Mouse (Mus musculus) hindbrain, embryonic 14.5 days (tissue): ENCODE results near the gene Parg. TPM values are rescaled to one million over a fixed set of nuclear protein-coding genes. Genes with fewer than 3 reads are reported as not detected.

Experiments used
- ATAC-seq: fragments of 200-750 bp; cut with Nextera tagmentation; 2 replicates; pipeline ENCODE4 v1.8.0; 2017; ENCODE audit warnings: moderate number of reproducible peaks, mild to moderate bottlenecking, moderate TSS enrichment, moderate library complexity; ENCODE audit not compliant: low FRiP score
- DNase-seq: peaks from one replicate; pipeline ENCODE4 v3.0.0-alpha.2; 2015; ENCODE audit warnings: low spot score
- H3K27ac ChIP-seq: fragments of 300-500 bp; sonication (generic); 2 replicates; pipeline ENCODE4 v1.5.1; 2014; ENCODE audit warnings: mild to moderate bottlenecking, moderate library complexity
- H3K27me3 ChIP-seq: fragments of 300-500 bp; sonication (generic); 2 replicates; pipeline ENCODE4 v1.6.1; 2014; ENCODE audit warnings: mild to moderate bottlenecking, low read length, mixed read lengths; ENCODE audit not compliant: control insufficient read depth, insufficient read depth
- H3K36me3 ChIP-seq: fragments of 300-500 bp; sonication (generic); replicated peaks from 2 replicates; pipeline ENCODE4 v1.6.1; 2014; ENCODE audit not compliant: control insufficient read depth, insufficient read depth
- H3K4me1 ChIP-seq: fragments of 300-500 bp; sonication (generic); replicated peaks from 2 replicates; pipeline ENCODE4 v1.6.1; 2014; ENCODE audit warnings: antibody characterized with exemption, low read length, mixed read lengths; ENCODE audit not compliant: control insufficient read depth, insufficient read depth
- H3K4me2 ChIP-seq: fragments of 300-500 bp; sonication (generic); replicated peaks from 2 replicates; pipeline ENCODE4 v1.6.1; 2014; ENCODE audit warnings: mild to moderate bottlenecking, moderate library complexity
- H3K4me3 ChIP-seq: fragments of 300-500 bp; sonication (generic); replicated peaks from 2 replicates; pipeline ENCODE4 v1.5.1; 2014; ENCODE audit warnings: mild to moderate bottlenecking, low read length
- H3K9ac ChIP-seq: fragments of 300-500 bp; sonication (generic); 2 replicates; pipeline ENCODE4 v1.6.1; 2014
- H3K9me3 ChIP-seq: fragments of 300-500 bp; sonication (generic); 2 replicates; pipeline ENCODE4 v1.6.1; 2016; ENCODE audit warnings: low read length; ENCODE audit not compliant: control insufficient read depth
- WGBS: fragments of 180-500 bp; shearing (Covaris S2); extraction: QIAGEN DNeasy Blood & Tissue Kit; methylation state at CpG from one replicate; pipeline ENCODE4 v1.1.7; 2014; 5-methylcytosine and 5-hydroxymethylcytosine counted together
- polyA plus RNA-seq: library from polyadenylated mRNA; unstranded; fragments of >200 nt; fragmentation: Nextera tagmentation; extraction: Ambion mirVana; gene quantifications from 2 replicates; pipeline ENCODE4 v1.2.1, GENCODE M21; 2014

The Parg gene
- polyA plus RNA-seq, 1 experiment from 2014 or later, result 40.1 TPM

DNA sequence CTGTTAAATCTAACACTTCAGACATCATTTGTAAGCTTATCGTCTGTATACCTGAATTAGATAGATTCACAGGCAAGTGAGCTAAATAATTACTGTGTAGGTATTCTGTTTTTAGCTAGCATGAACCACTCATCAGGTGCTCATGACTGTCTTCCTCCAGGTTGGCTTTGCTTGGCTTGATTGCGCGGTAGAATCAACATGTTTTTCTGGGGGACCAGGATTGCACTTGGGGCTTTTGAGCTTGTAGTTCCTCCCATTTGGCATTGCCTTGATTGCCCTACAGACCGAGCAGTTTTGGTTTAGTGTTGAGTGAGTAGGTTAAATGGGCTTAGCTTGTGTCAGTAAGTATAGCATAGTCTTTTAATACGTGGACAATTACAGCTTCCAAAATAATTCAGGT lies 39.5 kb upstream of the Parg start:
- H3K9me3 ChIP-seq, result no peaks in the 10 kb centered on the region
- H3K4me2 ChIP-seq, result no peak overlapping the region
- no peak overlapping the region for H3K9ac ChIP-seq
- ATAC-seq, result no peak
- H3K27me3 ChIP-seq, result no peaks in the 10 kb centered on the region
- H3K4me1 ChIP-seq, result peaks cover 30% of the 10 kb centered on the region
- no peak for DNase-seq
- no peak overlapping the region for H3K27ac ChIP-seq
- 95% methylated on average over 5 of the region's 5 CpGs for WGBS
- H3K4me3 ChIP-seq, result no peak overlapping the region
- H3K36me3 ChIP-seq, result no peaks in the 10 kb centered on the region

DNA sequence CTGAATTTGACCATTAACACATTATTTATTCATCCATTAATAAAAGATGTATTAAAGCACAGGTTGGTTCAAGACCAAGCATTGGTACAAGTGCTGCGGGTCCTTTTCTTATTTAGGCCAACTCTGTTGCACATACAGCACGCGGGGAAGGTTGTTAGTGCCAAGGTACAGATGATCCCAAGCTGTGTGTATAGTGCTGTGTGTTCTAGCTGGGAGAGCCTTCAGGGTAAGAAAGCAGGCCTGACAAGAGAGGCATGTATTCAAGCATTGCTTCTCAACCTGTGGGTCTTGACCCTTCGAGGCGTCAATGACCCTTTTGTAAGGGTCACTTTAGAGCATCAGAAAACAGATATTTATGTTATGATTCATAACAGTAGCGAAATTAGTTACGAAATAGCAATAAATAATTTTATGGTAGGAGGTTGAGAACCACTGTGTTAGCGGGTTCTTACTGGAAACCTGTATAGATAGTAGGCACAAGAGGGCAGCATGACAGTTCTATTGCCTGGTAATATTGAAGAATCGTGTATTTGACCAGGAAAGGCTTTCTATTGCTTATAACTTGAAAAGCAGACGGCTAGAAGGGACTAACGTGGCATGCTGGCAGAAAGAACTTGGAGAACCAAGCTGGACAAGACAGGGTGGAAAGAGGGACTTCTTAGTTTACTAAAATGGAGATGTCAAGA lies 38.4 kb upstream of the Parg start:
- no peak overlapping the region for H3K9ac ChIP-seq
- no peaks in the 10 kb centered on the region for H3K36me3 ChIP-seq
- no peak overlapping the region for H3K27ac ChIP-seq
- no peak overlapping the region for H3K4me2 ChIP-seq
- DNase-seq (no peak), ATAC-seq (no peak)
- H3K4me3 ChIP-seq, result no peak overlapping the region
- 93% methylated on average over 11 of the region's 11 CpGs for WGBS
- no peaks in the 10 kb centered on the region for H3K27me3 ChIP-seq
- peaks cover 30% of the 10 kb centered on the region for H3K4me1 ChIP-seq
- H3K9me3 ChIP-seq, result no peaks in the 10 kb centered on the region

DNA sequence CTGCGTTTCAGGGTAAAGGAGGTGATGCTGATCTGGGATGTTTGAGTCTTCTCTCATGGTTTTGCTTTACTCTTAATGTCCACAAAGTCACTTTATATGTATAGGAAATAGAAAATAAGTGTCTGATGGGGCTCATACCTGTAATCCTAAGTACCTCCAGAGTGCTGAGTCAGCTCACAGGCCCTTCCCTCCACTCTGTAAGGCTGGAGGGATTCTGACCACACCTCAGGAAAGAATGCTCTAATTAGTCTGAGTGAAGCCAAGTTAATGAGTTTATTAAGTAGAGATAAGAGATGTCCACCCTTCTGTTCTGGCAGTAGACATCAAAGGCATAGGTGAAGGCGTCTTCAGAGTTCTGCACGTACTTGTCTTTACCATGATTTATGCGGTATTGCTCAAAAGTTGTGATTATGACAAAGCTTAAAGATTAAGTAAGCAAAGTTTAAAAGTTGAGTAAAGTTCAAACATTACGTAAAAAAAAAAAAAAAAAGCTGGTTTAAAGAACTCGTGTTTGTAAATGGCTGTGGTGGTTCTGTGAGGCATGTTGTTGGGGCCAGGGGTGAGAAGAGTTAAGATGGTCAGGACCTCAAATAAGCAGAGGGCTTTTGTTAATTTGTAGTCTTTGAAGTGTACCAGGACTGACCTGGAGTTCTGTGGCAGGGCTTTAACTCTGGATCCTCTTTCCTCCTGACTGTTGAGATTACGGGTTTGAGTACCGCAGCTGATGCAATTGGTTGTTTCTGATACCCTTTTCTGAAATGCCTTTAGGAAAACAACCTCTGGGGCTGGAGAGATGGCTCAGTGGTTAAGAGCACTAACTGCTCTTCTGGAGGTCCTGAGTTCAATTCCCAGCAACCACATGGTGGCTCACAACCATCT lies 37.3 kb upstream of the Parg start:
- H3K4me3 ChIP-seq, result no peak overlapping the region
- H3K27ac ChIP-seq, result no peak overlapping the region
- no peak overlapping the region for H3K9ac ChIP-seq
- H3K36me3 ChIP-seq, result no peaks in the 10 kb centered on the region
- WGBS, result 85% methylated on average over 8 of the region's 8 CpGs
- H3K27me3 ChIP-seq, result no peaks in the 10 kb centered on the region
- DNase-seq (no peak), ATAC-seq (no peak)
- H3K4me2 ChIP-seq, result no peak overlapping the region
- no peaks in the 10 kb centered on the region for H3K9me3 ChIP-seq
- H3K4me1 ChIP-seq, result peaks cover 24% of the 10 kb centered on the region

DNA sequence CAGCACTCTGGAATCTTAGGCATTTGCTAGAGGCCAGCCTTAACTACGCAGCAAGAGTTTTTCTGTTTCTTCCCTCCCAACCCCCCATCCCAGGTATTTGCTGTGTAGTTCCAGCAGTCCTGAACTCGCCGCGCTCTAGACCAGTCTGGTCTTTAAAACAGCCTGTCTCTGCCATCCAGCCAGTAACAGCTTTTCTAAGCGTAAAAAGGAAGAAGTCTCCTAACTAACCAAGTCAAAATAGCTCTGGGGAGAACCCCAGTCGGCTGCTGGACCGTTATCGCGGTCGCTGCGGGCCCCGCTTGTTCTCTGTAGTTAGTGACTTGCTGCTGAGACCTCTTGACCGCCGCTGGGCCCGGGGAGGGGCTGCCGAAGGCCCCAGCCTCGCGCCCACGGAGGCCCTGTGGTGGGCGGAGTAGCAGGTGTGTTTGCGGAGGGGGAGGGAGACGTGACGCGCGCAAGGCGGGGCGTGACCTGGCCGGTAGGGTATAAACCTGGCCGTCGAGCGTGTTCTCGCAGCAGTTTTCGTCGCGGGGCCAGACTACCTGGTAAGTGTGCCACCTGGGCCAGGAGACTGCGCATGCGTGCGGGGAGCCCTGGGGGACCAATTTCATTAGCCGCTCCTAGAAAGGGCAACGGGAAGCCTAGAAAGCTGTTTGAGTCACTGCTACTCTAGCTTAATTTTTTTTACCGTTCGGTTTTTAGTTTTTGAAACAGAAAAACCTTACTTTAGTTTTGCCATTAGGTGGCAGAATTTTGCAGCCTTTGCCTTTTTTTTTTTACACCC lies 36.3 kb upstream of the Parg start:
- DNase-seq, result peak; percentile 74
- Histone ChIP-seq H3K9me3 (no peaks in the 10 kb centered on the region), H3K9ac (peak overlapping the region; percentile 66), H3K27ac (0 out of 2 replicates have a peak overlapping the region, but pooled peaks have one; percentile 38), H3K36me3 (no peaks in the 10 kb centered on the region), H3K4me1 (peaks cover 22% of the 10 kb centered on the region), H3K27me3 (no peaks in the 10 kb centered on the region), H3K4me2 (peak overlapping the region; percentile 98), H3K4me3 (peak overlapping the region; percentile 41)
- WGBS, result 1% methylated on average over 40 of the region's 42 CpGs
- peak; percentile 27; the same call in 1 of the 2 replicates for ATAC-seq

DNA sequence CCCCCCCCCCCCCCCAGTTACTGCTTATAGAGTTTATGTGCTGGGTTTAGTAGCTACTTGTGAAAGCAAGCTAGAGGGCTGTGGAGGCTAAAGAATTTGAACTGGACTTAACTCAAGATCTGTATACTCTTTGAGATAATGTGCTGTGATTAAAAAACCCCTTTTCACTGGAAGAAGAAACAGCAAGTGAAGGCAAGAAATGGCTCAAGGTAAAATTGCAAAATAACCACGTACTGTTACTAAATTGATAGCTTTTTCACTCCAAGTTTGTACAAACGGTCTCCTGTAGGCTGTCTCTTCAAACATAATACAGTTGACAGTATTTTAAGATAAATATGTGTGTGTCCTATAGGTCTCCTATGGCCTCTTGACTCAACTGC lies 35.7 kb upstream of the Parg start:
- WGBS, result 76% methylated on average over 2 of the region's 2 CpGs
- Histone ChIP-seq H3K36me3 (0 out of 2 replicates have a peak, but pooled peaks cover 2% of the 10 kb centered on the region), H3K4me3 (peak overlapping the region; percentile 41; the same call in 1 of the 2 replicates), H3K27ac (no peak overlapping the region), H3K4me1 (peaks cover 16% of the 10 kb centered on the region), H3K27me3 (no peaks in the 10 kb centered on the region), H3K9ac (0 out of 2 replicates have a peak overlapping the region, but pooled peaks have one; percentile 66), H3K4me2 (peak overlapping the region; percentile 98), H3K9me3 (no peaks in the 10 kb centered on the region)
- DNase-seq (no peak), ATAC-seq (no peak)

DNA sequence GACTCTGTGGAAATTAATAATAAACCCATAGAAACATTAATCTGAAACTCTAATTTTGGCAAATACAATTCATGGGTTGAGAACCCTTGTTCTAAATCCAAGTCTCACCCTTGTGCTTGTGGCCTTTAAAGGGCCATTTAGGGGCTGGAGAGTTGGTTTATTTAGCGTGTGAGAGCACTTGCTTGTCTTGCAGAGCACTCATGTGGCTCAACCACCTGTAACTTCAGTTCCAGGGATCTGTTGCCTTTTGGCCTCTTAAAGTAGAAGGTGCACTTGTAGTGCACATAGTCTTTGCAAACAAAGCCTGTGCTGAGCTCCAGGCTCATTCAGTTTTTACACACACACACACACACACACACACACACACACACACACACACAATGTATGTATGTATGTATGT lies 34.9 kb upstream of the Parg start:
- Histone ChIP-seq H3K27me3 (no peaks in the 10 kb centered on the region), H3K36me3 (0 out of 2 replicates have a peak, but pooled peaks cover 4% of the 10 kb centered on the region), H3K9me3 (no peaks in the 10 kb centered on the region), H3K4me2 (no peak overlapping the region), H3K27ac (no peak overlapping the region), H3K9ac (no peak overlapping the region), H3K4me1 (peaks cover 11% of the 10 kb centered on the region), H3K4me3 (no peak overlapping the region)
- ATAC-seq (no peak), DNase-seq (no peak)
- 82% methylated on average over 1 of the region's 1 CpGs for WGBS

DNA sequence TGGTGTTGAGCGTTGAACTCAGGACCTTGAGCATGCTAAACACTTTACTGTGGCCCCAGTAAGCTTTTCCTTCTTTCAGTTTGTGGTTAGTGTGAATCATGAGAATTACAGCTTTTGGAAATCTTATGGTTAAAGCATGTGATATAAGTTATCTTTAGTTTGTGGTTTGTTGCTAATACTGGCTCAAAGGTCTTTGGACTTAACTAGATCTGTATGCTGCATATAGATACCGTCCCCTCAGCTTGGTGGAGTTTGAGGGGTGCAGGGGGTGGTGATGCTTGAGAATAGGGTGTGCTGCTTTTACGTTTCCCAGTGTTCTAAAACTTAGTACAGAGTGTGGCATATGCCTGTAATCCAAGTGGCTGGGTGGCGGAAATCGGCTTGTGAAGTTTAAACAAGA lies 34.4 kb upstream of the Parg start:
- H3K9ac ChIP-seq, result no peak overlapping the region
- no peak overlapping the region for H3K4me3 ChIP-seq
- DNase-seq (no peak), ATAC-seq (no peak)
- H3K4me1 ChIP-seq, result peaks cover 11% of the 10 kb centered on the region
- no peaks in the 10 kb centered on the region for H3K9me3 ChIP-seq
- H3K27ac ChIP-seq, result no peak overlapping the region
- H3K27me3 ChIP-seq, result no peaks in the 10 kb centered on the region
- WGBS, result 98% methylated on average over 5 of the region's 5 CpGs
- H3K36me3 ChIP-seq, result peaks cover 8% of the 10 kb centered on the region; the same call in 1 of the 2 replicates
- H3K4me2 ChIP-seq, result no peak overlapping the region

DNA sequence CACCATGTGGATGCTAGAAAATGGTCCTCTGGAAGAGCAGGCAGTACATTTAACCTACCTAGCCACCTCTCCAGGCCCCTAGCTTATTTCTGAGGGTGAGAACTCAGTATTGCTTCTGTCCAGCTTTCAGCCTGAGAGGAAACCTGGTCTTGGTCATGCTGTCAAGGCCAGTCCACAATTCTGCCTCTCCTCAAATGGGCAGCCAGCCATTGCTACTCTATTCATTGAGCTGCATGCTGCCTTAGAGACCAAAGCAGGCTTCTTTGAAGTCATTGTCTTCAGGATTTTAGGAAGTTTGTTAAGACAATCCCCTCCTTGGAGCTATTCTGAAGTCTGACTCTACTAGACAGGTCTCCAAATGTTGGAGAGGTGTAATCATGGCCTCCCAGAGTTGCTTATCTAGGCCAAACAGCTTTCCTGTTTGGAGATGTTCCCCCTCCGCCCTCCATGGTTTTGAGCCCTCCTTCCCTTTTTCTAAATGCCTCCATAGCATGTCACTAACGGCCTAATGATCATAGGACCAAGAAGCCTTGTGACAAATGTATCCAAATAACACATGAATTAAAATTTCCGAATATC lies 33.0 kb upstream of the Parg start:
- 84% methylated on average over 3 of the region's 3 CpGs for WGBS
- DNase-seq (no peak), ATAC-seq (no peak)
- no peaks in the 10 kb centered on the region for H3K9me3 ChIP-seq
- no peak overlapping the region for H3K4me2 ChIP-seq
- no peaks in the 10 kb centered on the region for H3K27me3 ChIP-seq
- no peak overlapping the region for H3K27ac ChIP-seq
- no peak overlapping the region for H3K4me3 ChIP-seq
- H3K9ac ChIP-seq, result no peak overlapping the region
- peaks cover 23% of the 10 kb centered on the region for H3K36me3 ChIP-seq
- peaks cover 11% of the 10 kb centered on the region for H3K4me1 ChIP-seq
